Mouse (Mus musculus): ENCODE data around the gene Entpd7. TPM values are rescaled to one million over a fixed set of nuclear protein-coding genes. Genes with fewer than 3 reads are reported as not detected.

Entpd7 gene
- total and polyA plus RNA-seq, 2 experiments from 2014 or later, result 8.4 to 9.3 TPM

GRCm38 (mm10) chr19:43692815-43693214, 3.3 kb downstream of the Entpd7 start:
- no peak for ATAC-seq
- WGBS, result 55% methylated on average over 14 of the region's 14 CpGs

GRCm38 (mm10) chr19:43695514-43695964, 6.1 kb downstream of the Entpd7 start:
- no peak for TF ChIP-seq CTCF (IDR thresholded peaks at IDR 0.05; ENCODE audit: low read depth)
- 0 out of 2 replicates have a peak, but pooled peaks cover 4% of the 10 kb centered on the region for H3K36me3 ChIP-seq (ENCODE audit: insufficient read depth)
- H3K27me3 ChIP-seq (ENCODE audit: insufficient read depth, low read length), result no peaks in the 10 kb centered on the region
- no peak overlapping the region for H3K4me3 ChIP-seq (ENCODE audit: low read depth, low read length)
- DNase-seq (no peak), ATAC-seq (no peak)
- H3K4me1 ChIP-seq (ENCODE audit: insufficient read depth), result 0 out of 2 replicates have a peak, but pooled peaks cover 4% of the 10 kb centered on the region
- no peak overlapping the region for H3K27ac ChIP-seq (ENCODE audit: low read depth, low read length)
- H3K9me3 ChIP-seq (ENCODE audit: low read length), result no peaks in the 10 kb centered on the region
- 58% methylated on average over 10 of the region's 10 CpGs for WGBS
- no peak overlapping the region for H3K9ac ChIP-seq
- H3K4me2 ChIP-seq (ENCODE audit: low read depth), result no peak overlapping the region

More at GRCm38 (mm10) chr19:43692815-43693214, 3.3 kb downstream of the Entpd7 start:
- DNase-seq, result no peak
- Histone ChIP-seq H3K27ac (ENCODE audit: low read depth, low read length) (no peak overlapping the region), H3K27me3 (ENCODE audit: insufficient read depth, low read length) (no peaks in the 10 kb centered on the region), H3K4me3 (ENCODE audit: low read depth, low read length) (no peak overlapping the region), H3K36me3 (ENCODE audit: insufficient read depth) (no peaks in the 10 kb centered on the region), H3K9me3 (ENCODE audit: low read length) (no peaks in the 10 kb centered on the region), H3K4me2 (ENCODE audit: low read depth) (no peak overlapping the region), H3K9ac (no peak overlapping the region), H3K4me1 (ENCODE audit: insufficient read depth) (peaks cover 14% of the 10 kb centered on the region; the same call in 1 of the 2 replicates)
- TF ChIP-seq CTCF (IDR thresholded peaks at IDR 0.05; ENCODE audit: low read depth), result no peak

GRCm38 (mm10) chr19:43697666-43698370, 8.3 kb downstream of the Entpd7 start:
- Histone ChIP-seq H3K36me3 (ENCODE audit: insufficient read depth) (peaks cover 14% of the 10 kb centered on the region; the same call in 1 of the 2 replicates), H3K4me1 (ENCODE audit: insufficient read depth) (no peaks in the 10 kb centered on the region), H3K9me3 (ENCODE audit: low read length) (no peaks in the 10 kb centered on the region), H3K27ac (ENCODE audit: low read depth, low read length) (no peak overlapping the region), H3K27me3 (ENCODE audit: insufficient read depth, low read length) (no peaks in the 10 kb centered on the region), H3K4me2 (ENCODE audit: low read depth) (no peak overlapping the region), H3K4me3 (ENCODE audit: low read depth, low read length) (no peak overlapping the region), H3K9ac (no peak overlapping the region)
- DNase-seq, result peak; percentile 22
- no peak for ATAC-seq
- WGBS, result 90% methylated on average over 5 of the region's 5 CpGs
- TF ChIP-seq CTCF (IDR thresholded peaks at IDR 0.05; ENCODE audit: low read depth), result no peak

GRCm38 (mm10) chr19:43699021-43699762, 9.7 kb downstream of the Entpd7 start:
- DNase-seq, result no peak
- Histone ChIP-seq H3K36me3 (ENCODE audit: insufficient read depth) (peaks cover 20% of the 10 kb centered on the region), H3K4me2 (ENCODE audit: low read depth) (no peak overlapping the region), H3K27me3 (ENCODE audit: insufficient read depth, low read length) (no peaks in the 10 kb centered on the region), H3K9ac (no peak overlapping the region), H3K4me3 (ENCODE audit: low read depth, low read length) (no peak overlapping the region), H3K9me3 (ENCODE audit: low read length) (no peaks in the 10 kb centered on the region), H3K27ac (ENCODE audit: low read depth, low read length) (no peak overlapping the region), H3K4me1 (ENCODE audit: insufficient read depth) (no peaks in the 10 kb centered on the region)
- no peak for TF ChIP-seq CTCF (IDR thresholded peaks at IDR 0.05; ENCODE audit: low read depth)
- ATAC-seq, result no peak
- 75% methylated on average over 11 of the region's 11 CpGs for WGBS

- Histone ChIP-seq H3K9me3 (ENCODE audit: low read length) (no peaks in the 10 kb centered on the region), H3K36me3 (ENCODE audit: insufficient read depth) (peaks cover 25% of the 10 kb centered on the region), H3K9ac (no peak overlapping the region), H3K27ac (ENCODE audit: low read depth, low read length) (no peak overlapping the region), H3K4me3 (ENCODE audit: low read depth, low read length) (no peak overlapping the region), H3K4me1 (ENCODE audit: insufficient read depth) (no peaks in the 10 kb centered on the region), H3K27me3 (ENCODE audit: insufficient read depth, low read length) (no peaks in the 10 kb centered on the region), H3K4me2 (ENCODE audit: low read depth) (no peak overlapping the region)
- ATAC-seq, result no peak
- TF ChIP-seq CTCF (IDR thresholded peaks at IDR 0.05; ENCODE audit: low read depth), result no peak
- DNase-seq, result no peak
- 84% methylated on average over 6 of the region's 6 CpGs for WGBS
These were observed 10.3 kb downstream of the Entpd7 start for GRCm38 (mm10) chr19:43699763-43700155.

GRCm38 (mm10) chr19:43704211-43704610, 14.7 kb downstream of the Entpd7 start:
- TF ChIP-seq CTCF (IDR thresholded peaks at IDR 0.05; ENCODE audit: low read depth), result no peak
- Histone ChIP-seq H3K9ac (no peak overlapping the region), H3K36me3 (ENCODE audit: insufficient read depth) (peaks cover 48% of the 10 kb centered on the region), H3K9me3 (ENCODE audit: low read length) (no peaks in the 10 kb centered on the region), H3K27me3 (ENCODE audit: insufficient read depth, low read length) (no peaks in the 10 kb centered on the region), H3K4me3 (ENCODE audit: low read depth, low read length) (no peak overlapping the region), H3K27ac (ENCODE audit: low read depth, low read length) (no peak overlapping the region), H3K4me1 (ENCODE audit: insufficient read depth) (no peaks in the 10 kb centered on the region), H3K4me2 (ENCODE audit: low read depth) (no peak overlapping the region)
- DNase-seq (no peak), ATAC-seq (no peak)
- 93% methylated on average over 11 of the region's 11 CpGs for WGBS
